Mouse (Mus musculus): ENCODE results near the gene Tesk2.
A peak's percentile ranks its signal among the peaks of the same experiment; 100 is the strongest.

Gene Tesk2

GRCm38 (mm10) chr4:116712536-116712935 lies 8.2 kb upstream of the Tesk2 start:
- peak; percentile 55 for DNase-seq (ENCODE audit: low read depth, low spot score)

GRCm38 (mm10) chr4:116719396-116719795 lies 1.4 kb upstream of the Tesk2 start:
- peak; percentile 92 for DNase-seq (ENCODE audit: low read depth, low spot score)

GRCm38 (mm10) chr4:116721098-116721628 lies 415 bp downstream of the Tesk2 start:
- no peak for DNase-seq (ENCODE audit: low read depth, low spot score)

GRCm38 (mm10) chr4:116722230-116722629 lies 1.5 kb downstream of the Tesk2 start:
- peak; percentile 17 for DNase-seq (ENCODE audit: low read depth, low spot score)

- DNase-seq (ENCODE audit: low read depth, low spot score) = no peak
These were observed 4.7 kb downstream of the Tesk2 start for GRCm38 (mm10) chr4:116725444-116725843.

DNA sequence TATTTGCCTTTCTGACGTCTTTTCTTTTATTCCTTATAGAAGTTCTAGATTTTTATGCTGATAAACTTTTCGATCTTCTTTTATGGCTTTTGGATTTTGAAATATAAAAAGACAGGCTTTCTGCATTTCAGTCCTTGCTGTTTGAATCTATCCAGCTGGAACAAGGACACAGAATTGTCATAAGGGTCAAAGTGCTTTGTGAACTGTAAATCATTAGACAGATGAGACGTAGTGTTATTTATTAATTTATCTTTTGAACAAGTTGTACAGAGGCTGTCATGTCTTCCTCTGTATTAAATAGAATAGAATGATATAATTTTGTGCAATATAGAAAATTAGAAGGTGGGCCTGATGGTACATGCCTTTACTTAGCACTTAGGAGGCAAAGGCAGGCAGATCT lies 6.7 kb downstream of the Tesk2 start:
- DNase-seq (ENCODE audit: low read depth, low spot score) = no peak

DNA sequence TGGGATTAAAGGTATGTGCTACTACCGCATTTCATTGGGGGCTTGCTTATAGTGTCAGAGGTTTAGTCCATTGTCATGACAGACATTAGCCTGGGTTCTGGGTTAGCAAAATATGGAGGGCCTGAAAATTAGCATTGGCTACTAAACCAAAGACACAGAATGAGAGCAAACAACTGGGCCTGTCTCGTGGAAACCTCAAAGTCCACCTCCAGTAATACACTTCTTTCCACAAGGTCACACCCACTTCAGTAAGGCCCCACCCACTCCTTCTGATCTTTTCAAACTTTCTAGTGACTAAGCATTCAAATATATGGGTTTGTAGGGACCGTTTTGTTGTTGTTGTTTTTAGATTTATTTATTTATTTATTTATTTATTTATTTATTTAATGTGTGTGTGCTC lies 8.8 kb downstream of the Tesk2 start:
- no peak for DNase-seq (ENCODE audit: low read depth, low spot score)

DNA sequence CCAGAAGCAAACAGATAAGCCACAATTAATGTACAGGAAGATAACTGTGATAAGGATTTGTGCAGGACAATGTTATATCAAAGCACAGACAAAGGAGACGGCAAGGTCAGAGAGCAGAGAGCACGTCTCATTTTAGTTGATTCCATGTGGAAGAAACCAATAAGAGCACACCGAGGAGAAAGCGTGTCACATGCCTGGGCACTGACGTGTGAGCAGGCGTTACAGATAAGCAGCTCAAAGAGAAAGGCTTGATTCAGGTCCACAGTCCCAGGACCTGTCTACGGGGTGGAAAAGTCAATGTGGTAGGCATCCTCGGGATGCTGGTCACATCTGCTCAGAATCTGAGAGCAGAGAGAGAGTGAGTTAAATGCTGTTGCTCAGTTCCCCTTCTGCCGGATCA lies 10.3 kb downstream of the Tesk2 start:
- no peak for DNase-seq (ENCODE audit: low read depth, low spot score)

- DNase-seq (ENCODE audit: low read depth, low spot score) = no peak
These were observed 11.6 kb downstream of the Tesk2 start for GRCm38 (mm10) chr4:116732355-116732754.

GRCm38 (mm10) chr4:116734996-116735395 lies 14.2 kb downstream of the Tesk2 start:
- DNase-seq (ENCODE audit: low read depth, low spot score) = no peak

DNA sequence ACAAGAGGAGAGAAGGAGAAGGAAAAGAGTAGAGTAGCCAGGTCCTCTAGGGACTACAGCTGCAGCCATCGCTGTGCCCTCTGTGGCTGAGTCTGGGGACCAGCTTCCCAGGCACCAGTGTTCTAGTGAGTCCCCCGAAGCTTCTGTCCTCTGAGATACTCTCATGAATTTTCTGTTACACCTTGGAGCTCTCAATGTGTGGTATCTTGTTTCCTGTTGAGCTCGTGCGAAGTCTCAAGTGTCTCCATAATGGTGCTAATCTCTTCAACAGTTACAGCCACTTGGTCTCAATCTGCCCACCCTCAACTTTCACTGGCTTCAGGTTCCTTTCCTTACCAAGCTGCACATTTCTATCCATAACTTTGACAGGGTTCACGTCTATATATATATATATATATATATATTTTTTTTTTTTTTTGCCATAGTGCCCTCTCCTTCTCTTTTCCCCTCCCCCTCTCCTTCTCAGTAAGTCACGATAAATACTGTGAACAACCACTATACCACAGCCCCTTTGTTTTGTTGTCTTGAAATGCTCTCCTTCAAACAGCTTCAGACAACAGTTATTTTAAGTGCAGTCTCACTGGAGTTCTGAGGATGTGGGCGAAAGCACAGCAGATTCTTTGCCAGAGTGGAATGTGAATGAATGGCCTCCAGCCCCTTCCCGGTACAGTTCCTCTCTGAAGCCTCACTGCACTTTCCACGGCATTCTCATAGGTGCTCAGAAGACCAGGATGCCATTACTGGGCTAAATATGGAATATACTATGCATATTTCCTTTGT lies 18.4 kb downstream of the Tesk2 start:
- peak; percentile 38 for DNase-seq (ENCODE audit: low read depth, low spot score)

GRCm38 (mm10) chr4:116749750-116750149 lies 29.0 kb downstream of the Tesk2 start:
- peak; percentile 24 for DNase-seq (ENCODE audit: low read depth, low spot score)

DNA sequence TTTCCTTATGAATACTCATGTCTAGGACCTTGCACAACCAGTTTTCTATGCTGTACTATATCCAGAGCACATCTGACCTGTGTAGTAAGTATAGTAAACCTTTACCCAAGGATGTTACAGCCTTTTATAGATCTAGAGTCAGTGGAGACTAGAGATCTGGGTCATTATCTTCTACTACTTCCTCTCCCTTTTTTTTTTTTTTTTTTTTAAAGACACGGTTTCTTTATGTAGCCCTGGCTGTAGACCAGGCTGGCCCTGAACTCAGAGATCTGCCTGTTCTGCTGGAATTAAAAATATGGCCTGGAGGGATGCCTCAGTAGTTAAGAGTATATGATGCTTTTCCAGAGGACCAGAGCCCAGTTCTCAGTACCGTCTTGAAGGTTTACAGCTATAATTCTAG lies 41.2 kb downstream of the Tesk2 start:
- DNase-seq (ENCODE audit: low read depth, low spot score) = no peak

- DNase-seq (ENCODE audit: low read depth, low spot score) = no peak
These were observed 43.3 kb downstream of the Tesk2 start for GRCm38 (mm10) chr4:116764001-116764400.

DNA sequence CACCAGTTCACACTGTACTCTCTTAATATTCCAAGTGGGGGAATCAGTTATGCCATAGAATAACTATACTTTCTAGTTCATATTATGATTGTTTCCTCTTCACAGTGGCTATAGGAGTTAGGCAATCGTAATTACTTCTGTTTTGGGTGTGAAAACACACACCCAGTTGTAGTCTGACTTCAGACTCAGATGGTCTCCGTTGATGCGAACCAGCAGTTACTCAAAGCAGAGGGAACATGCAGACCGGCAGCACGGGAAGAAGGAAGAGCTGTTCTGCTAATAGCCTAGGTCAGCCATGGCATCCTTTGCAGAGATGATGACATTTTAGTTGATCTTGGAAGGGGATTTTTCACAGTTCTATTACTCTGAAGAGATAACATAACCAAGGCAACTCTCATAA lies 47.8 kb downstream of the Tesk2 start:
- DNase-seq (ENCODE audit: low read depth, low spot score) = no peak

- DNase-seq (ENCODE audit: low read depth, low spot score) = no peak
These were observed 48.3 kb downstream of the Tesk2 start for GRCm38 (mm10) chr4:116769060-116769459.

- no peak for DNase-seq (ENCODE audit: low read depth, low spot score)
These were observed 55.6 kb downstream of the Tesk2 start for GRCm38 (mm10) chr4:116776391-116776790.

DNA sequence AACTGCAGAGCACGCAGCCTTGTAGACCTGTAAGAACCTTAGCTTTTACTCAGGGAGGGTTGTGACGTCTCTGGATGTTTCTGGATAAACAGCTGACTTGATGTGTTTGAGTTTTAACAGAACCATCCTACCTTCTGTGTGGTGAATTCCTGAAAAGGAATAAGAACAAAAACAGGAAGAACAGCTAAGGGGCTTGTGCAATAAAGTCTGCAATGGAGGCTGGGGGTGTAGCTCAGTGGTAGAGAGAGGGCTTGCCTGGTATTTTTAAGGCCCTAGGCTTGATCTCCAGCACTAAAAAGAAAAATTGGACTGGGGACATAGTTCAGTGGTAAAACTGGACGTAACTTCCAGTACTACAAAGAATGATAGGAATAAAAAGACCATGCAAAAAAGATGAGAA lies 56.3 kb downstream of the Tesk2 start:
- no peak for DNase-seq (ENCODE audit: low read depth, low spot score)

DNA sequence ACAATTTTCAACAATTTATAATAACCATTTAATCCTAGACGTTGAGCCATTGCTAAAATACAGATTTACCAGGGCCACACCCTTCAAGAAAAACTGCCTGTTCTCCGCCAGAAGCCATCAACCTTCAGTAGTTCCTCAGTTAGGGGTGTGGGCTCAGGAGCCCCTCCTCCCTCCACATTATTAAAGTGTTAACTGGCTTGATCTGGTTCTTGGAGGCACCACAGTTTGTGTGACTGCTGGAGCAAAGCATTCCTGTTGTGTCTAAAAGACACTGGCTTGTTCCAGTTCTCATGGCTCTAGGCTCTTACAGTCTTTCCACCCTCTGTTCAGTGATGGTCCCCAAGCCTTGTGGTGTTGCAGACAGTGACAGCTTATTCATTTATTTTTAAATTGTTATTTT lies 59.8 kb downstream of the Tesk2 start:
- DNase-seq (ENCODE audit: low read depth, low spot score) = no peak

DNA sequence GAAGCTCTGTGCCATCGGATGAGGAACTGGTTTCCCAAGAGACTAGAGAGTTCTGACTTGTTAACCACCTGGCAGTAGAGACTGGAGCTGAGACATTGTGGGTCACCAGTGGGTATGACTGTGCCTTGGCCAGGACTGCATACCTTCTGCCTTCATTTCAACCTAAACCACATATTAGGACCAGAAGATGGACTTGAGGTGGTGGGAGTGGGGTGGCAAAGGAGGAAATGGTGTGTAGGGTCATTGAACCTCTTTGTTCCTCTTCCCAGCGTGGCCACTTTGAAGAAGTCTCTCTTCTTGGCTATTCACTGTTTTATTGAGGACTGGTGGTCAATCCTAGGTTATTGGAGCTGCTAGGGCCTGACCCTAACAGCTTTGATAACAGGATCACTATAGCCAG lies 60.6 kb downstream of the Tesk2 start:
- DNase-seq (ENCODE audit: low read depth, low spot score) = no peak

DNA sequence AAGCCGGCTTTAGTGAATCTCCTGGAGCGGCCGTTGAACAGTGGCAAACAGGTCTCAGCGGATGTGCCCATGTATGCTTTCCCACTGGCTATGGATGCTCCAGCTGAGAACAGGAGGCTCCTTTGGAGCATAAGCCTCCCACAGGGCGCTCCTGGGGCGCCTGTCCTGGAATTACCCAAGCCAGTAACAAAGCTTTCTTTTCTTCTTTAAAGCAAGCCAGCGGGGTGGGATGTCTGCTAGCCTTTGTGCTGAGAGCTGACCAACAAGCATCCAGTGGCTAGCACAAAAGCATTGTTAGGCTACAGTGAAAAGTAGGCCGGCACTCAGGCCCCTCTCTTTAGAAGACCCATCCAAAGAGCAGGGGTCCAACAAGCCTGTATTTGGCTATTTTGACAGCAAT lies 61.4 kb downstream of the Tesk2 start:
- peak; percentile 78 for DNase-seq (ENCODE audit: low read depth, low spot score)

- DNase-seq (ENCODE audit: low read depth, low spot score) = no peak
These were observed 65.8 kb downstream of the Tesk2 start for GRCm38 (mm10) chr4:116786587-116786986.

GRCm38 (mm10) chr4:116787985-116788760 lies 67.4 kb downstream of the Tesk2 start:
- peak; percentile 53 for DNase-seq (ENCODE audit: low read depth, low spot score)
